Mouse (Mus musculus): ENCODE measurements around the gene Tlr11. TPM values are rescaled to one million over a fixed set of nuclear protein-coding genes. Genes with fewer than 3 reads are reported as not detected.

Tlr11 gene
- polyA plus RNA-seq (2017; shearing (Covaris generic)), result under 1 TPM in 1 of 2 experiments, not detected in 1; 0.19 TPM

GRCm38 (mm10) chr14:50357593-50357992 is at the start of gene Tlr11:
Gene Tlr11 (plus strand): TSS chr14:50357914.
- ATAC-seq, result no peak

GRCm38 (mm10) chr14:50326661-50327060 is 31.1 kb upstream of the Tlr11 start, which contains the start of gene Olfr734:
Gene Olfr734 (minus strand): TSS chr14:50326761.
- ATAC-seq, result no peak

- no peak for ATAC-seq
Measured at GRCm38 (mm10) chr14:50348796-50349195, 8.9 kb upstream of the Tlr11 start, which contains the start of gene Olfr735. Gene Olfr735 (minus strand): TSS chr14:50348872.

- ATAC-seq, result no peak
Measured at GRCm38 (mm10) chr14:50352438-50352837, 5.3 kb upstream of the Tlr11 start.

- no peak for ATAC-seq
Measured at GRCm38 (mm10) chr14:50356725-50357124, 989 bp upstream of the Tlr11 start.

- ATAC-seq, result no peak
Measured at GRCm38 (mm10) chr14:50360480-50360879, 2.8 kb downstream of the Tlr11 start.

GRCm38 (mm10) chr14:50363561-50363960 is 5.8 kb downstream of the Tlr11 start:
- no peak for ATAC-seq

GRCm38 (mm10) chr14:50380863-50381262 is 23.1 kb downstream of the Tlr11 start, which contains the start of gene Olfr736:
Gene Olfr736 (plus strand): TSS chr14:50381163.
- no peak for ATAC-seq

GRCm38 (mm10) chr14:50407268-50407667 is 49.6 kb downstream of the Tlr11 start, which contains the start of gene Olfr738:
Gene Olfr738 (plus strand): TSS chr14:50407568.
- no peak for ATAC-seq

Other genes with a start within 250 kb of the Tlr11 start
- gene Olfr727, start 234.7 kb upstream of the Tlr11 start, polyA plus RNA-seq (2017; shearing (Covaris generic)), result not detected
- gene Olfr728, start 215.2 kb upstream of the Tlr11 start, polyA plus RNA-seq (2017; shearing (Covaris generic)), result not detected
- not detected for gene Olfr729, start 205.0 kb upstream of the Tlr11 start, polyA plus RNA-seq (2017; shearing (Covaris generic))
- not detected for gene Olfr730, start 169.7 kb upstream of the Tlr11 start, polyA plus RNA-seq (2017; shearing (Covaris generic))
- gene Olfr731, start 116.0 kb upstream of the Tlr11 start, polyA plus RNA-seq (2017; shearing (Covaris generic)), result not detected
- gene Olfr732, start 73.7 kb upstream of the Tlr11 start, polyA plus RNA-seq (2017; shearing (Covaris generic)), result not detected
- under 1 TPM in 1 of 2 experiments, not detected in 1; 0.24 TPM for gene Olfr733, start 56.4 kb upstream of the Tlr11 start, polyA plus RNA-seq (2017; shearing (Covaris generic))
- not detected for gene Olfr734, start 31.2 kb upstream of the Tlr11 start, polyA plus RNA-seq (2017; shearing (Covaris generic))
- gene Olfr735, start 9.0 kb upstream of the Tlr11 start, polyA plus RNA-seq (2017; shearing (Covaris generic)), result not detected
- not detected for gene Olfr736, start 23.2 kb downstream of the Tlr11 start, polyA plus RNA-seq (2017; shearing (Covaris generic))
- gene Olfr738, start 49.7 kb downstream of the Tlr11 start, polyA plus RNA-seq (2017; shearing (Covaris generic)), result not detected
- not detected for gene Olfr739, start 60.7 kb downstream of the Tlr11 start, polyA plus RNA-seq (2017; shearing (Covaris generic))
- not detected for gene Olfr740, start 87.6 kb downstream of the Tlr11 start, polyA plus RNA-seq (2017; shearing (Covaris generic))
- not detected for gene Olfr741, start 114.8 kb downstream of the Tlr11 start, polyA plus RNA-seq (2017; shearing (Covaris generic))
- under 1 TPM in 1 of 2 experiments, not detected in 1; 0.15 TPM for gene Olfr742, start 145.7 kb downstream of the Tlr11 start, polyA plus RNA-seq (2017; shearing (Covaris generic))
- gene Olfr743, start 163.9 kb downstream of the Tlr11 start, polyA plus RNA-seq (2017; shearing (Covaris generic)), result not detected